Mouse (Mus musculus) neural tube, embryonic 14.5 days (tissue): ENCODE data around the gene Aox3. TPM values are rescaled to one million over a fixed set of nuclear protein-coding genes. Genes with fewer than 3 reads are reported as not detected.

Experiments
- ATAC-seq: fragments of 200-750 bp; cut with Nextera tagmentation; 2 replicates; pipeline ENCODE4 v1.8.0; 2017; ENCODE audit warnings: low read depth, mild to moderate bottlenecking, moderate TSS enrichment, moderate library complexity
- H3K27ac ChIP-seq: fragments of 300-500 bp; sonication (generic); 2 replicates; pipeline ENCODE4 v1.5.1; 2014; ENCODE audit warnings: low read depth, mild to moderate bottlenecking, control low read depth, low read length, moderate library complexity, mixed read lengths
- H3K27me3 ChIP-seq: fragments of 300-500 bp; sonication (generic); 2 replicates; pipeline ENCODE4 v1.6.1; 2014; ENCODE audit warnings: low read length; ENCODE audit not compliant: control insufficient read depth, insufficient read depth
- H3K36me3 ChIP-seq: fragments of 300-500 bp; sonication (generic); 2 replicates; pipeline ENCODE4 v1.6.1; 2014; ENCODE audit warnings: low read length, mixed read lengths; ENCODE audit not compliant: control insufficient read depth, insufficient read depth
- H3K4me1 ChIP-seq: fragments of 300-500 bp; sonication (generic); 2 replicates; pipeline ENCODE4 v1.6.1; 2014; ENCODE audit warnings: low read length; ENCODE audit not compliant: control insufficient read depth, insufficient read depth
- H3K4me2 ChIP-seq: fragments of 300-500 bp; sonication (generic); 2 replicates; pipeline ENCODE4 v1.6.1; 2014; ENCODE audit warnings: mild to moderate bottlenecking, low read depth, low read length, control low read depth
- H3K4me3 ChIP-seq: fragments of 300-500 bp; sonication (generic); 2 replicates; pipeline ENCODE4 v1.5.1; 2014; ENCODE audit warnings: low read depth, low read length, control low read depth, mixed read lengths
- H3K9ac ChIP-seq: fragments of 300-500 bp; sonication (generic); replicated peaks from 2 replicates; pipeline ENCODE4 v1.6.1; 2014; ENCODE audit warnings: low read depth, mild to moderate bottlenecking, control low read depth, low read length, mixed read lengths
- H3K9me3 ChIP-seq: fragments of 300-500 bp; sonication (generic); 2 replicates; pipeline ENCODE4 v1.6.1; 2016; ENCODE audit warnings: low read length; ENCODE audit not compliant: control insufficient read depth
- WGBS: fragments of 180-500 bp; shearing (Covaris S2); extraction: QIAGEN DNeasy Blood & Tissue Kit; methylation state at CpG from one replicate; pipeline ENCODE4 v1.1.7; 2014; 5-methylcytosine and 5-hydroxymethylcytosine counted together
- polyA plus RNA-seq: library from polyadenylated mRNA; unstranded; fragments of >200 nt; fragmentation: Nextera tagmentation; extraction: Ambion mirVana; gene quantifications from 2 replicates; pipeline ENCODE4 v1.2.1, GENCODE M21; 2014

The Aox3 gene
- polyA plus RNA-seq, 1 experiment from 2014 or later, result 0.13 TPM

DNA sequence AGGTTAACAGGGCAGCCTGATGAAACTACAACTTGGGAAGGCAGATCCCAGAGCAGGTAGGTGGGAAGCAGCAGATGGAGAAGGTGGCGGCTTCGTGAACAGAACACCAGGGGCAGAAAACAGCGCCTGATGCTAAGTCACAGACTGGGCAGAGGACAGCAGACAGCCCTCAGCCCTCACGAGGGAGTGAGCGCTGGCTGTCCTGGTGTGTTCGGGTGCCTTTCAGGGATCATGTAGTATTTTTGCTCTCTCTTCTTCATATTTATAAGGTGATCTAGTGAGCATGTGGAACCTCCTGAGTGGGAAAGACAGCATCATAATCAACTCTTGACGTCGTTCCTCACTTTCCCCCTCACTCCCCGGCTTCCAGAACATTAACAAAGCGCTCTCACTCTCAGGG is 33.1 kb downstream of the Aox3 start:
- H3K4me3 ChIP-seq, result no peak overlapping the region
- 87% methylated on average over 10 of the region's 10 CpGs for WGBS
- no peak for ATAC-seq
- H3K36me3 ChIP-seq, result no peaks in the 10 kb centered on the region
- H3K27me3 ChIP-seq, result no peaks in the 10 kb centered on the region
- no peaks in the 10 kb centered on the region for H3K4me1 ChIP-seq
- H3K9ac ChIP-seq, result no peak overlapping the region
- no peak overlapping the region for H3K4me2 ChIP-seq
- no peak overlapping the region for H3K27ac ChIP-seq
- no peaks in the 10 kb centered on the region for H3K9me3 ChIP-seq

DNA sequence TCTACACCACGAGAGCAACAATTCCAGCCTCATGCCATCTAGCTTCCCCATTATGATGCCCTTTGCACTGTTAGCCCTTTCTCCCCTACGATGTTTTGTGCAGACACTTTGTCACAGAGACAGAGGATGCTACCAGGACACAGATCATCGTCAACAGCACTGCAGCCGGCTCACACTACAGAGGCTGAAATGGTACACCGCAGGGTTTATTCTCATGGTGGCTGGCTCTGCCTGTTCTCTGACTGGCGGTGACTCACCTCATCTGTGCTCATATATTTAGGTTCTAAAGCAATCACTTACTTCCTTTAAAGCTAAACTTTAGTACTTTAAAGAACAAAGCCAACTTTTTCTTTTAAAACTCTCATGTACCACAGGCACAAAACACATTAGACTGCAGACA is 34.8 kb downstream of the Aox3 start:
- 75% methylated on average over 6 of the region's 6 CpGs for WGBS
- Histone ChIP-seq H3K36me3 (no peaks in the 10 kb centered on the region), H3K4me2 (no peak overlapping the region), H3K9ac (no peak overlapping the region), H3K27me3 (no peaks in the 10 kb centered on the region), H3K4me1 (no peaks in the 10 kb centered on the region), H3K9me3 (no peaks in the 10 kb centered on the region), H3K27ac (no peak overlapping the region), H3K4me3 (no peak overlapping the region)
- no peak for ATAC-seq

DNA sequence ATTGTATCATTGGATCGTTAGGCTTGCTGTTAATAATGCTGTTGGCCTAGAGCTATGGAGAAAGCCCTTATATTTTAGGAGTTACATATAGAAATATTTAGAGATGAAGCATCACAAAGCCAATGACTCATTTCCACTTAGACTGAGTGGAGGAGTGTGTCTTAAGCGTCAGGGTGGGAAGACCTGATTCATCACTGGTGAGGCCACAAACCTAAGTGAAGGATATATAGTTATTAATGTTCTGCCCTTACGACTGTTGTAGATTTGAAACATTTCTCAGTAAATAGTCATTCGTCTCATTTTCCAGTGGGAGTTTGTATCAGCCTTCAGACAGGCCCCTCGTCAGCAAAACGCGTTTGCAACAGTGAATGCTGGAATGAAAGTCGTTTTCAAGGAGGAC is 39.3 kb downstream of the Aox3 start:
- Histone ChIP-seq H3K4me2 (no peak overlapping the region), H3K9me3 (no peaks in the 10 kb centered on the region), H3K36me3 (no peaks in the 10 kb centered on the region), H3K27ac (no peak overlapping the region), H3K4me1 (no peaks in the 10 kb centered on the region), H3K4me3 (no peak overlapping the region), H3K27me3 (no peaks in the 10 kb centered on the region), H3K9ac (no peak overlapping the region)
- ATAC-seq, result no peak
- WGBS, result 88% methylated on average over 8 of the region's 8 CpGs

DNA sequence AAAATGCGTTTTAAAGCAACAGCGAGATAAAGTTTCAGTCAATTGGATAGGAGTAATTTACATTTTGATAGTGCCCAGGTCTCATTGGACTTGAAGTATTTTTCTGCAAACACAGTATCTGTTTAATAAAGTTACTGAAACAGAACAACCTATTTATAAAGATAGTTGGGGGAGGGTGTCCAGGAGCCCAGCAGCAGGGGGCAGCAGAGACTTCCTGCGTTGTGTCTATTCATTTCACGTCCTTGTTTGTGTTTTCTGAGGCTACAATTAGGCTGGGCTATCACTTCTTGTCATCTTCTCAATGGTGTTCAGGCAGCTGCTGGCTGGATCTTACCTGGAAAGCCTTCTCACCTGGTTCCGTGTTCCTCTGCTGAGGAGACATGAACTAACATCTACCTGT is 43.8 kb downstream of the Aox3 start:
- H3K4me3 ChIP-seq, result no peak overlapping the region

DNA sequence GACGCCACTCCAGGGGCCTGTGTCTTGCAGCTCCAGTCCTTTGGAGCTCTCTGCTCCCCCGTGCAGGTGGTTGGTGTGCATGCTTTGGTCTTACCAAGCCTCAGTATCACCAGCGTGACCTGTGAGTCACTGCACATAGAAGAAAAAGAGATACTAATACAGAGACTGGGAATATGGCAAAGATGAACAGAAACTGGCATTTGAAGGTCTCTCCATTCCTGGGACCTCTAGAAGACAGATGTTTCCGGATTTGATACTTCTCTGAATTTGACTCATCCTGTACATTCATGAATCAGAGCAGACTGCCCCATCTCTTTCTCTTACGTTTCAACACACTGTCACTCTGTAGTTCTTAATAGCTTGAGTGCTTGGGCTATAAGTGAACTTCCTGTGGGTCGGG is 57.0 kb downstream of the Aox3 start:
- H3K4me2 ChIP-seq, result no peak overlapping the region
- no peak for ATAC-seq
- no peak overlapping the region for H3K4me3 ChIP-seq
- no peaks in the 10 kb centered on the region for H3K36me3 ChIP-seq
- H3K4me1 ChIP-seq, result no peaks in the 10 kb centered on the region
- no peak overlapping the region for H3K9ac ChIP-seq
- H3K27me3 ChIP-seq, result no peaks in the 10 kb centered on the region
- H3K27ac ChIP-seq, result no peak overlapping the region
- 88% methylated on average over 6 of the region's 6 CpGs for WGBS
- no peaks in the 10 kb centered on the region for H3K9me3 ChIP-seq

More for the DNA sequence above, 43.8 kb downstream of the Aox3 start:
- H3K4me1 ChIP-seq, result no peaks in the 10 kb centered on the region
- no peak overlapping the region for H3K27ac ChIP-seq
- H3K4me2 ChIP-seq, result no peak overlapping the region
- 59% methylated on average over 5 of the region's 5 CpGs for WGBS
- no peaks in the 10 kb centered on the region for H3K9me3 ChIP-seq
- H3K27me3 ChIP-seq, result no peaks in the 10 kb centered on the region
- H3K36me3 ChIP-seq, result no peaks in the 10 kb centered on the region
- peak; percentile 44; the same call in 1 of the 2 replicates for ATAC-seq
- no peak overlapping the region for H3K9ac ChIP-seq

DNA sequence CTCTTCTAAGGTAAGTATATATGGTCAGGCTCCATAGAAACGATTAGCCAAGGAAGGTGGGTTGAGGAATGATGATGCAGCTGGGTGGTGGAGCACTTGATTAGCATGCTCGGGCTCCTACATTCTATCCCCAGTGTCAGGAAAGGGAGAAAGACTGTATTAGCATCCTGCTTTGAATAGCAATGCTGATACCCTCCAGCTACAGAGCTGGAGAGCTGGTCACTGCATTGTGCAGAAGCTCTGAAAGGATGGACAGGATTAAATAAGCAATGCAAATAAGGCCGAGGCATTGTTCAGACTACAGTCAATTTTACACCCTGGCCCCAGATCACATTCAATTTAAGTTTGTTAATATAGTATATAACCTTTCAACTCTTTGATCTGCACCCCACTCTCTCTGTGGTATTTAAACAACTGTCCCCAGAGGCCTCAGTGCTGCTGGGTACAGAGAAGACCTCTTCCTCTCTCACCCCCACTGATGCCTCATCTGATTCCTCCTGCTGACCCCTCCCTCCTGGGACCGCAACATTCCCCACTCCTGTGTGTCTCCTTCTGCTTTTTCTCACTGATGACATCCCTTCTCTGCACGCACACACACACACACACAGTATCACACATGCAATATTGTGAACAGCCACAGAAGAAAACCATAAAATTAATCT is 75.7 kb downstream of the Aox3 start:
- H3K4me2 ChIP-seq, result no peak overlapping the region
- no peak overlapping the region for H3K4me3 ChIP-seq
- H3K36me3 ChIP-seq, result no peaks in the 10 kb centered on the region
- H3K9me3 ChIP-seq, result no peaks in the 10 kb centered on the region
- 50% methylated on average over 5 of the region's 5 CpGs for WGBS
- no peak overlapping the region for H3K9ac ChIP-seq
- ATAC-seq, result no peak
- no peaks in the 10 kb centered on the region for H3K27me3 ChIP-seq
- no peak overlapping the region for H3K27ac ChIP-seq
- no peaks in the 10 kb centered on the region for H3K4me1 ChIP-seq

DNA sequence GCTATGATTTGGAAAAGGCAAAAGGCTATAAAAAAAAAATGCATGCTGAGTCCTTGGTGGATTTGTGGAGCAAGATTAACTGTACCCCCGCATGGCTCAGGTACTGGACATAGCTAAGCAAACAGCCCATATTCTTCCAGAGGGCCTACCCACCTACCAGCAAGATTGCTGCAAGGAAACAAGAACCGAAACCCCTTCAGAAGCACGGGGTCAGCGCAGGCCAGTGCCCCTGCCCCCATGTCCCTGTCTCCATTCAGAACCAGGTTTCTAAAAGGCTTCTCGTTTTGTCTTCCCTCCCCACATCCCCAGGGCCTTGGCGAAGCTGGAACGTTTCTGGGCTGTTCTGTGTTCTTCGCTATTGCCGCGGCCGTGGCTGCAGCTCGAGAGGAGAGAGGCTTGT is 81.4 kb downstream of the Aox3 start:
- WGBS, result 74% methylated on average over 12 of the region's 12 CpGs
- H3K9ac ChIP-seq, result no peak overlapping the region
- no peak overlapping the region for H3K4me3 ChIP-seq
- H3K27ac ChIP-seq, result no peak overlapping the region
- no peak overlapping the region for H3K4me2 ChIP-seq
- H3K4me1 ChIP-seq, result no peaks in the 10 kb centered on the region
- no peaks in the 10 kb centered on the region for H3K9me3 ChIP-seq
- H3K36me3 ChIP-seq, result no peaks in the 10 kb centered on the region
- ATAC-seq, result no peak
- no peaks in the 10 kb centered on the region for H3K27me3 ChIP-seq

DNA sequence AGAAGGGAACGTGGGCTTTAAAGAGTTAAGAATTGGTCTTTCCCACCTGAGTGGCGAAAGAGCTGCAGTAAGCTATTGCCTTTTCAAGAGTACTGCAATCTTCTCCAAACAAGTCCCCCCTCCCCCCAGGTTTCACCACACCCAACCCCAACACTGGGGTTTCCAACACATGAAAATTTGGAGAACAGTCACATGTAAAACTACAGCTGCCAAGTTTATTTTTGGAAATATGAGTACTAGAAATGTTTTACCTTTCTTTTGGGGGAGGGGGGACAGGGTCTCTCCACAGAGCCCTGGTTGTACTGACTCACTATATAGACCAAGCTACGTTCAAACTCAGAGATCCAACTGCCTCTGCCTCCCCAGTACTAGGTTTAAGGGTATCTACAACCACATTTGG is 82.1 kb downstream of the Aox3 start:
- Histone ChIP-seq H3K4me2 (no peak overlapping the region), H3K27ac (no peak overlapping the region), H3K9ac (no peak overlapping the region), H3K36me3 (no peaks in the 10 kb centered on the region), H3K4me1 (no peaks in the 10 kb centered on the region), H3K27me3 (no peaks in the 10 kb centered on the region), H3K4me3 (no peak overlapping the region), H3K9me3 (no peaks in the 10 kb centered on the region)
- WGBS, result 77% methylated on average over 3 of the region's 3 CpGs
- no peak for ATAC-seq

DNA sequence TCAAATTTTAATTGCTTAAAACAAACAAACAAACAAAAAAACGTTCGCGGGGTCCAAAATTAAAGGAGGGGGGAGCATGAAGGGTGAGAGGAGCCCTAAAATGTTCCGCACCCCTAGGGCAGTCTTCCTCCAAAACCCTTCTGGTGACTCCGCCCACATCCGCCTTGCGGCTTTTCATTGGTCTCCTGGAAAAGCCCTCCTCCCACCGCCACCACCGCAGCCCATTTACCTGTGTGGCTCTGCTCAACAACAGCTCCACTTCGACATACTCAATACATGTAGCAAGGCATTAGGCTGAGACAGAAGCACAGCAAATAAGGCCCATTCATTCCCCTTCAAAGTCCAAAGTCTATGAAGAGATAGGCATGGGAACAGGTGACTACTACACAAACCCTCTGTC is 82.6 kb downstream of the Aox3 start:
- Histone ChIP-seq H3K4me2 (no peak overlapping the region), H3K27ac (no peak overlapping the region), H3K9ac (no peak overlapping the region), H3K9me3 (no peaks in the 10 kb centered on the region), H3K4me3 (no peak overlapping the region), H3K36me3 (no peaks in the 10 kb centered on the region), H3K27me3 (no peaks in the 10 kb centered on the region), H3K4me1 (no peaks in the 10 kb centered on the region)
- 21% methylated on average over 10 of the region's 10 CpGs for WGBS
- ATAC-seq, result no peak
